Mouse (Mus musculus) liver, embryonic 15.5 days (tissue): ENCODE results near the gene Cep152. TPM values are rescaled to one million over a fixed set of nuclear protein-coding genes. Genes with fewer than 3 reads are reported as not detected.
A peak's percentile ranks its signal among the peaks of the same experiment; 100 is the strongest.

Source experiments
- ATAC-seq: fragments of 200-750 bp; cut with Nextera tagmentation; 2 replicates; pipeline ENCODE4 v1.8.0; 2017; ENCODE audit warnings: moderate number of reproducible peaks, mild to moderate bottlenecking, moderate library complexity; ENCODE audit not compliant: insufficient read depth
- H3K27ac ChIP-seq: fragments of 300-500 bp; sonication (generic); replicated peaks from 2 replicates; pipeline ENCODE4 v1.5.1; 2015; ENCODE audit warnings: mild to moderate bottlenecking, inconsistent platforms
- H3K27me3 ChIP-seq: fragments of 300-500 bp; sonication (generic); 2 replicates; pipeline ENCODE4 v1.6.1; 2015; ENCODE audit warnings: mild to moderate bottlenecking, inconsistent platforms
- H3K36me3 ChIP-seq: fragments of 300-500 bp; sonication (generic); replicated peaks from 2 replicates; pipeline ENCODE4 v1.6.1; 2015; ENCODE audit warnings: moderate library complexity, mild to moderate bottlenecking, inconsistent platforms
- H3K4me1 ChIP-seq: fragments of 300-500 bp; sonication (generic); replicated peaks from 2 replicates; pipeline ENCODE4 v1.6.1; 2015; ENCODE audit warnings: inconsistent platforms
- H3K4me2 ChIP-seq: fragments of 300-500 bp; sonication (generic); 2 replicates; pipeline ENCODE4 v1.6.1; 2015; ENCODE audit warnings: moderate library complexity, mild to moderate bottlenecking, inconsistent platforms
- H3K4me3 ChIP-seq: fragments of 300-500 bp; sonication (generic); replicated peaks from 2 replicates; pipeline ENCODE4 v1.5.1; 2015; ENCODE audit warnings: mild to moderate bottlenecking, inconsistent platforms
- H3K9ac ChIP-seq: fragments of 300-500 bp; sonication (generic); 2 replicates; pipeline ENCODE4 v1.6.1; 2015; ENCODE audit warnings: moderate library complexity, mild to moderate bottlenecking, inconsistent platforms
- H3K9me3 ChIP-seq: fragments of 300-500 bp; sonication (generic); replicated peaks from 2 replicates; pipeline ENCODE4 v1.6.1; 2016; ENCODE audit warnings: inconsistent platforms
- WGBS: fragments of 180-500 bp; shearing (Covaris S2); methylation state at CpG from one replicate; pipeline ENCODE4 v1.1.7; 2015; ENCODE audit warnings: mixed read lengths; ENCODE audit not compliant: insufficient replicate concordance; 5-methylcytosine and 5-hydroxymethylcytosine counted together
- polyA plus RNA-seq: library from polyadenylated mRNA; unstranded; fragments of >200 nt; fragmentation: Nextera tagmentation; extraction: Ambion mirVana; gene quantifications from 2 replicates; pipeline ENCODE4 v1.2.1, GENCODE M21; 2015

Gene Cep152
- polyA plus RNA-seq, 1 experiment from 2014 or later, result 4.5 TPM

- Histone ChIP-seq H3K4me2 (no peak overlapping the region), H3K36me3 (peaks cover 88% of the 10 kb centered on the region), H3K4me3 (no peak overlapping the region), H3K27ac (no peak overlapping the region), H3K27me3 (no peaks in the 10 kb centered on the region), H3K9me3 (no peaks in the 10 kb centered on the region), H3K9ac (no peak overlapping the region), H3K4me1 (no peaks in the 10 kb centered on the region)
- ATAC-seq, result no peak
- 88% methylated on average over 12 of the region's 12 CpGs for WGBS
These were observed 30.1 kb downstream of the Cep152 start for GRCm38 (mm10) chr2:125594786-125595185.

DNA sequence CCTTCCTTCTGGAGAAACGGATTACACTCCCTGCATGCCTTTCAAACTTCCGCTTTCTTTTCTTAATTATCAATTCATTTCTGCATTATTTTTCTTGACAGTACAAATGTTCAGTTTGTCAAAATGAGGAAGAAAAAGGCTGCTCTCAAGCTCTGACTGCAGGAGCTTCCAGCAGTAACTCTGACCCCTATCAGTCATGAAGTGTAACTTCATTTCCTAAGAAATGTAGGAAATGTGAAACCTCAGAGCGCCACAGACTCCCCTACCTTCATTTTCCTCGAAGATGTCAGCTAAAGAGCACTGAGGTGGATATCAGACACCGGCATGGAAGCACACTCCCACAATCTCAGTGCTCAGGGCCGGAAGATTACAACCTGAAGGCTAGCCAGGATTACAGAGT, 30.8 kb downstream of the Cep152 start:
- Histone ChIP-seq H3K4me3 (no peak overlapping the region), H3K27me3 (no peaks in the 10 kb centered on the region), H3K4me1 (no peaks in the 10 kb centered on the region), H3K9ac (no peak overlapping the region), H3K27ac (no peak overlapping the region), H3K36me3 (peaks cover 87% of the 10 kb centered on the region), H3K4me2 (no peak overlapping the region), H3K9me3 (no peaks in the 10 kb centered on the region)
- WGBS, result 75% methylated on average over 6 of the region's 6 CpGs
- no peak for ATAC-seq

DNA sequence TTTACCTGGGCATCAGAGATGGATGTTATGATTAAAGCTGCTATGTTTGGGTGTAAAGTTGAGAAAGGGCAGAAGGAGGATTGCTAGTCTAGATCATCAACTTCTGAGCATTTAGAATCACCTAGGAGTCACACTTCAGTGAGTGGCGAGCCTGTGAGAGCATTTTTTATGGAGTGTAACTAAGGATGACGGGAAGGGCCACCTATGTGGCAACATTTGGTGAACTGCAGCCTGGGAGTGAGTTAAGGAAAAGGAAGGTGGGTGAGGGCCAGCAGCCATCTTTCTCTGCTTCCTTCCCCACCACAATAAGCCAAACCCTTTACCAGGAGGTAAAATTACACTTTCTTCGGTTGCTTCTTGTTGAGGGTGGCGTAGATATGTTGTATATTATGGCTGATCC, 33.0 kb downstream of the Cep152 start:
- Histone ChIP-seq H3K36me3 (peaks cover 92% of the 10 kb centered on the region), H3K4me1 (no peaks in the 10 kb centered on the region), H3K9me3 (no peaks in the 10 kb centered on the region), H3K4me2 (no peak overlapping the region), H3K27ac (no peak overlapping the region), H3K27me3 (no peaks in the 10 kb centered on the region), H3K9ac (no peak overlapping the region), H3K4me3 (no peak overlapping the region)
- ATAC-seq, result no peak
- WGBS, result 85% methylated on average over 4 of the region's 4 CpGs

GRCm38 (mm10) chr2:125589287-125589686, 35.6 kb downstream of the Cep152 start:
- no peak overlapping the region for H3K27ac ChIP-seq
- H3K4me1 ChIP-seq, result no peaks in the 10 kb centered on the region
- H3K27me3 ChIP-seq, result no peaks in the 10 kb centered on the region
- ATAC-seq, result no peak
- H3K4me3 ChIP-seq, result no peak overlapping the region
- H3K9ac ChIP-seq, result no peak overlapping the region
- H3K4me2 ChIP-seq, result no peak overlapping the region
- WGBS, result 43% methylated on average over 12 of the region's 12 CpGs
- H3K9me3 ChIP-seq, result no peaks in the 10 kb centered on the region
- H3K36me3 ChIP-seq, result peaks cover 90% of the 10 kb centered on the region

- Histone ChIP-seq H3K9me3 (no peaks in the 10 kb centered on the region), H3K4me3 (no peak overlapping the region), H3K4me2 (no peak overlapping the region), H3K4me1 (no peaks in the 10 kb centered on the region; the same call in 1 of the 2 replicates), H3K27me3 (no peaks in the 10 kb centered on the region), H3K36me3 (peaks cover 88% of the 10 kb centered on the region), H3K9ac (no peak overlapping the region), H3K27ac (no peak overlapping the region)
- 45% methylated on average over 5 of the region's 5 CpGs for WGBS
- ATAC-seq, result peak; percentile 71
These were observed 43.8 kb downstream of the Cep152 start for GRCm38 (mm10) chr2:125581081-125581480.

DNA sequence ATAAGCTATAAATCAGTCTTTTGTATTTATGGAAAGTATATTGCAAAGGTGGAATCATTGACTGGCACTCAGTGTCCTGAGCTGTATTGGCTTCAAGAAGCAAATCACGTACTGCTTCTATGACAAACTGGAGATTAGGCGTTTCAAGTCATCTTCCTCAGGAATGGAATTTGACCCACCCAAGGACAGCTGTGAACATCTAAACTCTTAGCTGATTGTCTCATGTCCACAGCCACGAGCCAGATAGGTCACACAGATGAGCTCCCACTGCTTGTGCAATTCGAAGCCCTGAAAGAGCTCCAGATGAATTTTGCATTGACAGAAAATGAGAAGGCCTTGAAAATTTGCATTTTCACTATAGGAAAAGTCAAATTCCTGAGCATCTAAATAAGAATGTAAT, 47.2 kb downstream of the Cep152 start:
- Histone ChIP-seq H3K9ac (no peak overlapping the region), H3K4me2 (no peak overlapping the region), H3K27me3 (no peaks in the 10 kb centered on the region), H3K27ac (no peak overlapping the region), H3K9me3 (no peaks in the 10 kb centered on the region), H3K4me1 (no peaks in the 10 kb centered on the region; the same call in 1 of the 2 replicates), H3K36me3 (peaks cover 90% of the 10 kb centered on the region), H3K4me3 (no peak overlapping the region)
- no peak for ATAC-seq
- WGBS, result 77% methylated on average over 4 of the region's 4 CpGs

DNA sequence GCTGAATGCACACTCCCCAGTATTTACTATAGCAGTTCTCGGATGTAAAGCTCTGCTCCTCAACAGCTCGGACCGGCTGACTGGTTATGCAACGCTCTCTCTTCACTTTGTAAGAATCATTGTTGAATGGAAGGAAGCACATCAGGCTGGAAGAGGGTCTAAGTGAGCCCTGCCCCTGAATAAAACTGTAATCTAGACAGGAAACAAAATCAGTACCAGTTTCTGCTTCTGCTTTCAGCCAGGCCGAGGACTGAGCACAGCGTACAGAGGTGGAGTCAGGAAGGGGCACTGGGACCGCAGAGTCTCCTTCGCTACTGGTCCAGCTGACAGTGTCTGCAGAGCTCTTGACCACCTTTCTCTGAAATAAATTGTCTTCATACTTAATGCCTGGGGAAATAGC, 48.4 kb downstream of the Cep152 start:
- Histone ChIP-seq H3K4me2 (no peak overlapping the region), H3K27ac (no peak overlapping the region), H3K9ac (no peak overlapping the region), H3K27me3 (no peaks in the 10 kb centered on the region), H3K36me3 (peaks cover 86% of the 10 kb centered on the region), H3K4me1 (no peaks in the 10 kb centered on the region; the same call in 1 of the 2 replicates), H3K4me3 (no peak overlapping the region), H3K9me3 (no peaks in the 10 kb centered on the region)
- no peak for ATAC-seq
- WGBS, result 71% methylated on average over 8 of the region's 8 CpGs

- no peaks in the 10 kb centered on the region for H3K27me3 ChIP-seq
- H3K36me3 ChIP-seq, result peaks cover 86% of the 10 kb centered on the region
- no peaks in the 10 kb centered on the region for H3K9me3 ChIP-seq
- no peak overlapping the region for H3K4me2 ChIP-seq
- no peak overlapping the region for H3K9ac ChIP-seq
- WGBS, result 66% methylated on average over 3 of the region's 3 CpGs
- no peak for ATAC-seq
- no peaks in the 10 kb centered on the region for H3K4me1 ChIP-seq
- no peak overlapping the region for H3K27ac ChIP-seq
- H3K4me3 ChIP-seq, result no peak overlapping the region
These were observed 49.1 kb downstream of the Cep152 start for GRCm38 (mm10) chr2:125575766-125576165.

- H3K9ac ChIP-seq, result no peak overlapping the region
- no peaks in the 10 kb centered on the region for H3K9me3 ChIP-seq
- H3K27ac ChIP-seq, result no peak overlapping the region
- no peaks in the 10 kb centered on the region for H3K27me3 ChIP-seq
- no peak overlapping the region for H3K4me3 ChIP-seq
- peaks cover 54% of the 10 kb centered on the region for H3K36me3 ChIP-seq
- no peak for ATAC-seq
- no peaks in the 10 kb centered on the region for H3K4me1 ChIP-seq
- H3K4me2 ChIP-seq, result no peak overlapping the region
- 86% methylated on average over 11 of the region's 11 CpGs for WGBS
These were observed 61.0 kb downstream of the Cep152 start for GRCm38 (mm10) chr2:125563884-125564283.

DNA sequence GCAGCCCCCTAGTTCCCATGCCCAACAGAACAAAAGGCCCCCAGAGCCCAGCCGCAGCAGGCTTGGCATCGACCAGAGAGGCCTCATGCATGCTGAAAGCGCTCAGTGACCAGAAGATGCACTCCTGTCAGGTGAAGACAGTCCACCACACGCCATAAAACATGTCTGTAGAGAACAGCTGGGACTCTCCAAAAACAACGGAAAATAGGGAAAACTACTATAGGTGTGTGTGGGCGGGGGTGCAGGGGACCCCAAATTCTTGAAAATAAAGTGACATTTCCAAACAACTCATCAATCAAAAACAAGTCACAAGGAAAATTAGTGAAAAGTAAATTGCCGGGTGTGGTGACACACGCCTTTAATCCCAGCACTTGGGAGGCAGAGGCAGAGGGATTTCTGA, 62.5 kb downstream of the Cep152 start:
- Histone ChIP-seq H3K4me1 (no peaks in the 10 kb centered on the region), H3K36me3 (peaks cover 39% of the 10 kb centered on the region), H3K27me3 (no peaks in the 10 kb centered on the region), H3K9me3 (no peaks in the 10 kb centered on the region), H3K4me2 (no peak overlapping the region), H3K4me3 (no peak overlapping the region), H3K9ac (no peak overlapping the region), H3K27ac (no peak overlapping the region)
- no peak for ATAC-seq
- 83% methylated on average over 8 of the region's 8 CpGs for WGBS

- Histone ChIP-seq H3K4me1 (no peaks in the 10 kb centered on the region), H3K9ac (no peak overlapping the region), H3K9me3 (no peaks in the 10 kb centered on the region), H3K4me2 (no peak overlapping the region), H3K27ac (no peak overlapping the region), H3K27me3 (no peaks in the 10 kb centered on the region), H3K36me3 (peaks cover 18% of the 10 kb centered on the region), H3K4me3 (no peak overlapping the region)
- WGBS, result 84% methylated on average over 6 of the region's 6 CpGs
- ATAC-seq, result no peak
These were observed 64.9 kb downstream of the Cep152 start for GRCm38 (mm10) chr2:125560037-125560436.
